Mouse (Mus musculus): ENCODE data around the gene Mex3b. TPM values are rescaled to one million over a fixed set of nuclear protein-coding genes. Genes with fewer than 3 reads are reported as not detected.

The Mex3b gene
- polyA plus RNA-seq, 1 experiment from 2014 or later = 9.4 TPM

- ATAC-seq (ENCODE audit: extremely low read depth, insufficient number of reproducible peaks, low FRiP score, low TSS enrichment) = no peak
- WGBS = 1% methylated on average over 56 of the region's 56 CpGs
These were observed 1.4 kb downstream of the Mex3b start for GRCm38 (mm10) chr7:82868309-82869230.

GRCm38 (mm10) chr7:82869231-82870147 is 2.4 kb downstream of the Mex3b start:
- 6% methylated on average over 56 of the region's 56 CpGs for WGBS
- no peaks in the 10 kb centered on the region for H3K27me3 ChIP-seq (replicated peaks)
- peak overlapping the region; percentile 96 for H3K4me2 ChIP-seq
- peak overlapping the region; percentile 95 for H3K4me3 ChIP-seq
- H3K27ac ChIP-seq (replicated peaks) = peak overlapping the region; percentile 99
- H3K9ac ChIP-seq = peak overlapping the region; percentile 99
- no peaks in the 10 kb centered on the region for H3K9me3 ChIP-seq
- H3K4me1 ChIP-seq = peaks cover 39% of the 10 kb centered on the region
- H3K36me3 ChIP-seq = peaks cover 18% of the 10 kb centered on the region
- ATAC-seq (ENCODE audit: extremely low read depth, insufficient number of reproducible peaks, low FRiP score, low TSS enrichment) = no peak

More at GRCm38 (mm10) chr7:82868309-82869230, 1.4 kb downstream of the Mex3b start:
- peak overlapping the region; percentile 95 for H3K4me3 ChIP-seq
- peaks cover 18% of the 10 kb centered on the region for H3K36me3 ChIP-seq
- peak overlapping the region; percentile 96 for H3K4me2 ChIP-seq
- no peaks in the 10 kb centered on the region for H3K9me3 ChIP-seq
- no peaks in the 10 kb centered on the region for H3K27me3 ChIP-seq (replicated peaks)
- H3K9ac ChIP-seq = peak overlapping the region; percentile 99
- H3K27ac ChIP-seq (replicated peaks) = peak overlapping the region; percentile 99
- H3K4me1 ChIP-seq = peaks cover 39% of the 10 kb centered on the region

- ATAC-seq (ENCODE audit: extremely low read depth, insufficient number of reproducible peaks, low FRiP score, low TSS enrichment) = no peak
- Histone ChIP-seq H3K9me3 (no peaks in the 10 kb centered on the region), H3K36me3 (peaks cover 18% of the 10 kb centered on the region), H3K27me3 (replicated peaks) (no peaks in the 10 kb centered on the region), H3K4me2 (peak overlapping the region; percentile 96), H3K4me1 (peaks cover 33% of the 10 kb centered on the region), H3K9ac (peak overlapping the region; percentile 99), H3K27ac (replicated peaks) (peak overlapping the region; percentile 99; the same call in 1 of the 2 replicates), H3K4me3 (peak overlapping the region; percentile 95)
- WGBS = 31% methylated on average over 18 of the region's 18 CpGs
These were observed 3.0 kb downstream of the Mex3b start for GRCm38 (mm10) chr7:82870148-82870513.

- Histone ChIP-seq H3K9ac (no peak overlapping the region), H3K36me3 (no peaks in the 10 kb centered on the region), H3K4me1 (peaks cover 16% of the 10 kb centered on the region), H3K27ac (replicated peaks) (no peak overlapping the region), H3K4me3 (no peak overlapping the region), H3K27me3 (replicated peaks) (no peaks in the 10 kb centered on the region), H3K9me3 (peaks cover 5% of the 10 kb centered on the region; the same call in 1 of the 2 replicates), H3K4me2 (no peak overlapping the region)
- 63% methylated on average over 5 of the region's 5 CpGs for WGBS
- no peak for ATAC-seq (ENCODE audit: extremely low read depth, insufficient number of reproducible peaks, low FRiP score, low TSS enrichment)
These were observed 9.4 kb downstream of the Mex3b start for GRCm38 (mm10) chr7:82876551-82876950.

DNA sequence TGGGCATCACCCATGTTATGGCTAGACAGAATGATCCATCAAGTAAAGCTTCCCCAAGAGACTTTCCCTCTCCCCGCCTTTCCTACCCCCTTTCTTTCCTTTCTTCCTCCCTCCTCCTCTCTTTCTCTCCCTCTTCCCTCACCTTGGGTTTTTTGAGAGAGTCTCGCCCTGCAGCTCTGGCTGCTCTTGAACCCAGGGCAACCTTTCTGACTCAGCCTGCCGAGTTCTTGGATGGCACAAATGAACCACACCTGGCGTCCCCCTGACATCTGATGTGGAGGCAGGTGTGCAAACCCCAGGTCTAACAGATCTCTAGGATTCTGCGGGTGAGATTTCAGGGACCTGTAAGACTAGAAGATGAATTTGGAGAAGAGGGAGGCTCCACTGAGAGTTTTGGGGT is 12.9 kb downstream of the Mex3b start:
- Histone ChIP-seq H3K4me2 (no peak overlapping the region), H3K36me3 (no peaks in the 10 kb centered on the region), H3K9me3 (peaks cover 5% of the 10 kb centered on the region; the same call in 1 of the 2 replicates), H3K4me1 (peaks cover 10% of the 10 kb centered on the region; the same call in 1 of the 2 replicates), H3K27ac (replicated peaks) (no peak overlapping the region), H3K4me3 (no peak overlapping the region), H3K9ac (no peak overlapping the region), H3K27me3 (replicated peaks) (no peaks in the 10 kb centered on the region)
- 86% methylated on average over 5 of the region's 5 CpGs for WGBS
- no peak for ATAC-seq (ENCODE audit: extremely low read depth, insufficient number of reproducible peaks, low FRiP score, low TSS enrichment)

GRCm38 (mm10) chr7:82880700-82881099 is 13.6 kb downstream of the Mex3b start:
- Histone ChIP-seq H3K4me3 (no peak overlapping the region), H3K4me2 (no peak overlapping the region), H3K4me1 (peaks cover 10% of the 10 kb centered on the region; the same call in 1 of the 2 replicates), H3K9ac (no peak overlapping the region), H3K27ac (replicated peaks) (no peak overlapping the region), H3K9me3 (peaks cover 5% of the 10 kb centered on the region; the same call in 1 of the 2 replicates), H3K27me3 (replicated peaks) (no peaks in the 10 kb centered on the region), H3K36me3 (no peaks in the 10 kb centered on the region)
- WGBS = 81% methylated on average over 5 of the region's 5 CpGs
- ATAC-seq (ENCODE audit: extremely low read depth, insufficient number of reproducible peaks, low FRiP score, low TSS enrichment) = no peak

GRCm38 (mm10) chr7:82890317-82890850 is 23.3 kb downstream of the Mex3b start:
- Histone ChIP-seq H3K36me3 (no peaks in the 10 kb centered on the region), H3K27ac (replicated peaks) (no peak overlapping the region; the same call in 1 of the 2 replicates), H3K4me3 (no peak overlapping the region), H3K4me1 (peaks cover 37% of the 10 kb centered on the region), H3K9ac (no peak overlapping the region), H3K4me2 (no peak overlapping the region), H3K27me3 (replicated peaks) (no peaks in the 10 kb centered on the region), H3K9me3 (no peaks in the 10 kb centered on the region)
- ATAC-seq (ENCODE audit: extremely low read depth, insufficient number of reproducible peaks, low FRiP score, low TSS enrichment) = no peak
- 63% methylated on average over 6 of the region's 6 CpGs for WGBS

DNA sequence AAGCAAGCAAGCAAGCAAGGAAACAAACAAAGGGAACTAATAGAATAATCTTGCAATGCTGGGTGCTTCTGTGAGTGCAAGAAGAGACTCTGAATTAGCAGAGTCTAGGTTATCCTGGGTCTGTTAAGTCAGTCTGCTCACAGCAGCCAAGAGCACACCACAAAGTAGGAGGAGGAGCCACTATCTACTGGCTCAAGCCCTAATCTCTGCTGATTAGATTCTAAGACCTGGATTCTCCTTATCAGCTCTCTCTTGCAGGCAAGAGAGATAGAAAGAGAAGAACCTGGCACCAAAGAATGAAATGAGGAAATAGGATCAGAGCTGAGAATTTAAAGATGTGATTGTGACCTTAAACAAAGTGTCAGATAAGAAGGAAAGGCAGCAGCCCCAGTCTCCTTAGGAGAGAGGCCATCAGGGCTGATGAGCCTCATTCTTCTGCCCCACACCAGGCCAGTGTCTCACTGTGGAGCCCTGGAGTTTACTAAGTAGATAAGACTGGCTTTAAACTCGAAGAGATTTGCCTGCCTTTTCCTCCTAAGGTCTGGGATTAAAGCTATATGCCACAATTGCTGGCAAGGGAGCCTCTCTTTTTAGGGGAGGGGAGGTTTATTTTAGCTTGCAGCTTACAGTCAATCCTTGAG is 23.9 kb downstream of the Mex3b start:
- Histone ChIP-seq H3K4me1 (peaks cover 43% of the 10 kb centered on the region), H3K4me2 (no peak overlapping the region), H3K4me3 (no peak overlapping the region), H3K36me3 (no peaks in the 10 kb centered on the region), H3K9me3 (no peaks in the 10 kb centered on the region), H3K27ac (replicated peaks) (no peak overlapping the region; the same call in 1 of the 2 replicates), H3K9ac (no peak overlapping the region), H3K27me3 (replicated peaks) (no peaks in the 10 kb centered on the region)
- ATAC-seq (ENCODE audit: extremely low read depth, insufficient number of reproducible peaks, low FRiP score, low TSS enrichment) = no peak
- WGBS = 0% methylated on average over 1 of the region's 1 CpGs

DNA sequence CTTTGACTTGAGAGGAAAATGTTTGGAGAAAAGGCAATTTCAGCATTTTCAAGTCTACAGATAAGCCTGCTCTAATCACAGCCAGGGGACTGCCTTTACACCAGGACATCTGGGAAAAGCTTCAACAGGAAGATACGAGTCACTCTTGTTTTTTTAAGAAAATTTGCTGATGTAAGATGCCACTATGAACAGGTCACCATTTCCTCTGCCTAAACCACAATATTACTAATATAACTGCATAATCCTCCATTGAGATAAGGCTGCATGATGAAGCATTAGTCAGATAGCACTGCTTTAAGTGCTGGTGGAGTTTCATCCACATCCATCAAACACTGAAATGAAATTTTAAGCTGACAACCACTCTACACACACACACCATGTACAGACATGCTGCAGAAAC is 27.2 kb downstream of the Mex3b start:
- no peak overlapping the region for H3K4me3 ChIP-seq
- no peaks in the 10 kb centered on the region for H3K9me3 ChIP-seq
- no peak overlapping the region for H3K27ac ChIP-seq (replicated peaks)
- WGBS = 26% methylated on average over 1 of the region's 1 CpGs
- no peaks in the 10 kb centered on the region for H3K27me3 ChIP-seq (replicated peaks)
- peaks cover 42% of the 10 kb centered on the region for H3K4me1 ChIP-seq
- H3K9ac ChIP-seq = no peak overlapping the region
- no peak overlapping the region for H3K4me2 ChIP-seq
- H3K36me3 ChIP-seq = no peaks in the 10 kb centered on the region
- no peak for ATAC-seq (ENCODE audit: extremely low read depth, insufficient number of reproducible peaks, low FRiP score, low TSS enrichment)

DNA sequence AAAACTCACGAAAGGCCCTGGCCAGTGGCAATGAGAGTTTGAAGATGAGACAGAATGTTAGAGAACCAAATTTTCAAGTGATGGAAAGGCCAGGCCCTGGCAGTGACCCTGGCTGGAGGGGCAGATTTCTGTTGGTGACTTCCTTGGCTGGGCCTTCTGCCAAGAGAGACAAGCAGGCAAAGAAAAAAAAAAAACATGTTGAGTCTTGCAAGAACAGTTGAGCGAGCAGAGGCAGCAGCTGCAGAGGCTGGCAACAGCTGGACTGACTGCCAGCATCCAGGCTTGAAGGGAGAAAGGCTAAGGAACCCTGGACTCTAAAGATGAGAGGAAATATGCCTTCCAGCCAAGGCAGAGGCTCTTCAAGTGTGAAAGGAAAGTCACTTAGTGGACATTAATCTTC is 28.5 kb downstream of the Mex3b start:
- Histone ChIP-seq H3K4me2 (no peak overlapping the region), H3K9me3 (no peaks in the 10 kb centered on the region), H3K27me3 (replicated peaks) (no peaks in the 10 kb centered on the region), H3K36me3 (no peaks in the 10 kb centered on the region), H3K4me3 (no peak overlapping the region), H3K27ac (replicated peaks) (no peak overlapping the region), H3K4me1 (peaks cover 29% of the 10 kb centered on the region), H3K9ac (no peak overlapping the region)
- no peak for ATAC-seq (ENCODE audit: extremely low read depth, insufficient number of reproducible peaks, low FRiP score, low TSS enrichment)
- WGBS = 57% methylated on average over 2 of the region's 2 CpGs

Data from heart, embryonic 13.5 days (tissue).